Mouse (Mus musculus) forebrain, embryonic 13.5 days (tissue): ENCODE measurements at regions not wholly inside any gene's neighbourhood (a gene's known extent, or its start where the extent isn't known, plus 50 kb on each side); places are given as distances from the start of the nearest gene placed in this dataset.

Experiments used
- ATAC-seq: fragments of 200-750 bp; cut with Nextera tagmentation; 2 replicates; pipeline ENCODE4 v1.8.0; 2017
- H3K27ac ChIP-seq: fragments of 300-500 bp; sonication (generic); 2 replicates; pipeline ENCODE4 v1.5.1; 2015; ENCODE audit warnings: inconsistent platforms, mild to moderate bottlenecking, moderate library complexity
- H3K27me3 ChIP-seq: fragments of 300-500 bp; sonication (generic); 2 replicates; pipeline ENCODE4 v1.6.1; 2015; ENCODE audit warnings: mild to moderate bottlenecking, inconsistent platforms
- H3K36me3 ChIP-seq: fragments of 300-500 bp; sonication (generic); 2 replicates; pipeline ENCODE4 v1.6.1; 2015; ENCODE audit warnings: mild to moderate bottlenecking, inconsistent platforms; ENCODE audit not compliant: poor library complexity, severe bottlenecking
- H3K4me1 ChIP-seq: fragments of 300-500 bp; sonication (generic); 2 replicates; pipeline ENCODE4 v1.6.1; 2015; ENCODE audit warnings: inconsistent platforms
- H3K4me2 ChIP-seq: fragments of 300-500 bp; sonication (generic); 2 replicates; pipeline ENCODE4 v1.6.1; 2015; ENCODE audit warnings: inconsistent platforms, mild to moderate bottlenecking, moderate library complexity
- H3K4me3 ChIP-seq: fragments of 300-500 bp; sonication (generic); 2 replicates; pipeline ENCODE4 v1.5.1; 2015; ENCODE audit warnings: mild to moderate bottlenecking, inconsistent platforms
- H3K9ac ChIP-seq: fragments of 300-500 bp; sonication (generic); 2 replicates; pipeline ENCODE4 v1.6.1; 2015; ENCODE audit warnings: mild to moderate bottlenecking, inconsistent platforms
- H3K9me3 ChIP-seq: fragments of 300-500 bp; sonication (generic); replicated peaks from 2 replicates; pipeline ENCODE4 v1.6.1; 2016; ENCODE audit warnings: inconsistent platforms
- WGBS: fragments of 180-500 bp; shearing (Covaris S2); methylation state at CpG from one replicate; pipeline ENCODE4 v1.1.7; 2015; 5-methylcytosine and 5-hydroxymethylcytosine counted together

DNA sequence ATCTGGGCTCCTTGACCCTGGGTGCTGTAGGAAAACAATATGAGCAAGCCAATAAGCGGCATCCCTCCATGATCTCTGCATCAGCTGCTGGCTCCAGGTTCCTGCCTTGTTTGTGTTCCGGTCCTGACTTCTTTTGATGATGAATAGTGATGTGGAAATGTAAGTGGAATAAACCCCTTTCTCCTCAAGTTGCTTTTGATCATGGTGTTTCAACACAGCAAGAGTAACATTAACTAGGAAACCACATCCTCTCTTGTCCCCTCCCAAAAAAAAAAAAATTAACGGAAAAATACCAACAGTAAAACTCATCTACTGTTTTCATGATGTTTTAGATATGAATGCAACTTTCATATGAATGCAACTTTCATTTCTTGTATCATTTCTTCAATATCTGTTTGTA is 1024.6 kb upstream of the Sel1l start:
- no peak overlapping the region for H3K27ac ChIP-seq
- H3K4me1 ChIP-seq = no peaks in the 10 kb centered on the region
- no peak overlapping the region for H3K9ac ChIP-seq
- H3K36me3 ChIP-seq = no peaks in the 10 kb centered on the region
- H3K9me3 ChIP-seq = no peaks in the 10 kb centered on the region
- no peak overlapping the region for H3K4me3 ChIP-seq
- no peak for ATAC-seq
- H3K27me3 ChIP-seq = no peaks in the 10 kb centered on the region
- 89% methylated on average over 3 of the region's 3 CpGs for WGBS
- no peak overlapping the region for H3K4me2 ChIP-seq

GRCm38 (mm10) chr12:92869336-92869735 is 1020.4 kb upstream of the Sel1l start:
- Histone ChIP-seq H3K27ac (no peak overlapping the region), H3K27me3 (no peaks in the 10 kb centered on the region), H3K4me3 (no peak overlapping the region), H3K4me2 (no peak overlapping the region), H3K36me3 (no peaks in the 10 kb centered on the region), H3K9me3 (no peaks in the 10 kb centered on the region), H3K9ac (no peak overlapping the region), H3K4me1 (no peaks in the 10 kb centered on the region)
- ATAC-seq = no peak
- 80% methylated on average over 3 of the region's 3 CpGs for WGBS

GRCm38 (mm10) chr12:92823090-92823786 is 974.3 kb upstream of the Sel1l start:
- Histone ChIP-seq H3K27ac (no peak overlapping the region), H3K36me3 (no peaks in the 10 kb centered on the region), H3K4me1 (no peaks in the 10 kb centered on the region), H3K4me2 (no peak overlapping the region), H3K9ac (no peak overlapping the region), H3K4me3 (no peak overlapping the region), H3K27me3 (no peaks in the 10 kb centered on the region), H3K9me3 (no peaks in the 10 kb centered on the region)
- no peak for ATAC-seq
- 89% methylated on average over 10 of the region's 10 CpGs for WGBS

- Histone ChIP-seq H3K9ac (no peak overlapping the region), H3K36me3 (no peaks in the 10 kb centered on the region), H3K27me3 (no peaks in the 10 kb centered on the region), H3K4me2 (no peak overlapping the region), H3K4me3 (no peak overlapping the region), H3K4me1 (no peaks in the 10 kb centered on the region), H3K27ac (no peak overlapping the region), H3K9me3 (no peaks in the 10 kb centered on the region)
- ATAC-seq = no peak
- 86% methylated on average over 3 of the region's 3 CpGs for WGBS
Observed at GRCm38 (mm10) chr12:92818610-92819009, 969.7 kb upstream of the Sel1l start.

DNA sequence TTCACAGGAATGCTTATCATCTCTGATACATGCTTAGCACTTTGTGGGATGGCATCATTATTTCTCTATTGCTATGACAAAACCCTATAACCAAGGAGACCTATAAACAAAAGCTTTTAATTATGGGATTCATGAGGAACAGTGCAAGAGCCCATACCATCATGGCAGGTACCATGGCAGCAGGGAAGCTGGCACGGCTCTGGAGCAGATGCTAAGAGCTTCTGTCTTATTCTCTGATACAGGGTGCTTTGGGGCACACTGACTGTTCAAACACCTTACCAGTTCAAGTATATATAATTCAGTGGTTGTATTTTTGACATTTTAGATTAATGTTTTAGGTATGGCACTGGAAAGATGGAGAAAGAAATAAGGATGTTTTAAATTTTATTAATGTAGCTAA is 952.2 kb upstream of the Sel1l start:
- no peak for ATAC-seq
- WGBS = 87% methylated on average over 1 of the region's 1 CpGs

DNA sequence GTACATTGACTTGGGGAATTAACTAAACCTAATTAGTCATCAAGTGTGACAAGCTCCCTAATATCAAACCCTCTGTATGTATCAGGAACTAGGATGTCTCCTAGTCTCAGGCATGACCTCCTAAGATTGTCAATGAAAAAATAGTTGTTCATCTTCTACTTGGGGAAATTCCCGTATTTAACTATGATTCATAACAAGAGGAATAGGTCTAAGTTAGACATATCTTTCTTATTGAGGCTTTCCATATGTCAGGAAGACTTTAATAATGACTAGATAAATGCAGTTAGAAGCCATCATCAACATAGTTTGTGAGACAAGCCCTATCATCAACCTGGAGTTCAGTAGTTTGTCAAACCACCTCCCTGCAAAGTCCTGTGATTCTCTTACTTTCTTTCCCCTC is 934.4 kb upstream of the Sel1l start:
- Histone ChIP-seq H3K9ac (no peak overlapping the region), H3K27ac (no peak overlapping the region), H3K4me2 (no peak overlapping the region), H3K4me3 (no peak overlapping the region), H3K27me3 (no peaks in the 10 kb centered on the region), H3K36me3 (no peaks in the 10 kb centered on the region), H3K4me1 (no peaks in the 10 kb centered on the region), H3K9me3 (no peaks in the 10 kb centered on the region)
- ATAC-seq = no peak
- 91% methylated on average over 1 of the region's 1 CpGs for WGBS

More for the DNA sequence above, 952.2 kb upstream of the Sel1l start:
- Histone ChIP-seq H3K36me3 (no peaks in the 10 kb centered on the region), H3K4me2 (no peak overlapping the region), H3K4me3 (no peak overlapping the region), H3K27me3 (no peaks in the 10 kb centered on the region), H3K9me3 (no peaks in the 10 kb centered on the region), H3K4me1 (no peaks in the 10 kb centered on the region), H3K27ac (no peak overlapping the region), H3K9ac (no peak overlapping the region)

DNA sequence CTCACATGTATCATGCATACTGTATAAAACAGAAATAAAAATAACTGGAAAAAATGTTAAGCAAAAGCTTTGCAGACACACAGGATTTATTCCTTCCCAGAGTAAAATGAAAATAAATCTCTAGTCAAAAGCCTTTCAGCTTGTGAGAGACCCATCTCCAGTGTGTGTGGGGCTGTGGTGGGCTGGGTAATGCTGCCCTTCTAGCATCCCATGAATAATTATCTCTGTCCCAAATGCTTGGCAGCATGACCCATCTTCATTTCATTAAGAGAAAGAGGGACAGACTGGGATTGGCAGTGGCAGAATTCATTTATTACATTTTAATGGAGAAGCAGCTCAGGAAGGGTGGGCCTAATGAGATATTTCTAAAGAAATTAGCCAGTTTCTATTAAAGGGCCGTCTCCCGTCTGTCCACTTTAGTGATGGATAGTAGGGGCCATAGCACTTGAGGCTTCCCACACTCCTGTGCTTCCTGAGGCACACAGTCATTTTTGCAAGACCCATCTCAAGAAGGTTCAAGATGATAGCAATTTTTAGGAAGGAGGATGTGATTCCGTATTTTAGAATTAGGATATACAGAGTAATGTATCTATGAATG is 930.8 kb upstream of the Sel1l start:
- Histone ChIP-seq H3K36me3 (no peaks in the 10 kb centered on the region), H3K9ac (no peak overlapping the region), H3K4me3 (no peak overlapping the region), H3K9me3 (no peaks in the 10 kb centered on the region), H3K27ac (no peak overlapping the region), H3K4me1 (no peaks in the 10 kb centered on the region), H3K4me2 (no peak overlapping the region), H3K27me3 (no peaks in the 10 kb centered on the region)
- ATAC-seq = no peak
- WGBS = 85% methylated on average over 3 of the region's 3 CpGs

GRCm38 (mm10) chr12:92775668-92776067 is 926.7 kb upstream of the Sel1l start:
- WGBS = 70% methylated on average over 5 of the region's 5 CpGs
- 0 out of 2 replicates have a peak, but pooled peaks have one; percentile 43 for ATAC-seq
- no peaks in the 10 kb centered on the region for H3K4me1 ChIP-seq
- no peak overlapping the region for H3K27ac ChIP-seq
- no peaks in the 10 kb centered on the region for H3K27me3 ChIP-seq
- no peak overlapping the region for H3K4me2 ChIP-seq
- no peak overlapping the region for H3K9ac ChIP-seq
- peaks cover 5% of the 10 kb centered on the region; the same call in 1 of the 2 replicates for H3K9me3 ChIP-seq
- H3K36me3 ChIP-seq = no peaks in the 10 kb centered on the region
- H3K4me3 ChIP-seq = no peak overlapping the region

DNA sequence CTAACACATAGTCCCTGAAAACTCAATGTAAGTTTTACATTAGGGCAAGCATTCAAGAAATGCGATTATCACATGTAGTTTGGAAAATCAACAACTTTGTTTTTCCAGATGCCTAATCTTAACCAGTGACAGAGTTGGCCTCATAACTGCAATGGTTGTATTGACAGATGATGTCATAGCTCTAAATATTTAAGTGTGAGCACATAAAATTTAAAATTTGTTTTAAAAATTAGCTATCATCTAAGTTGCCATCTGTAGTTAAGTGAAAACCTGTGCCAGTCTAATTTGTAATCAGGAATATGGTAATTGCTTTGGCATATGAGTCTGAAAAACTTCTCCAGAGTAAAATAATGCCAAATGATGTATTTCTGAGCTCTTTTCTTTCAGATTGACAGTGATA is 899.6 kb upstream of the Sel1l start:
- Histone ChIP-seq H3K27ac (no peak overlapping the region), H3K27me3 (no peaks in the 10 kb centered on the region), H3K36me3 (no peaks in the 10 kb centered on the region), H3K9ac (no peak overlapping the region), H3K4me3 (no peak overlapping the region), H3K4me2 (no peak overlapping the region), H3K4me1 (no peaks in the 10 kb centered on the region), H3K9me3 (no peaks in the 10 kb centered on the region)
- ATAC-seq = peak; percentile 68; the same call in 1 of the 2 replicates
- WGBS = 88% methylated on average over 1 of the region's 1 CpGs

DNA sequence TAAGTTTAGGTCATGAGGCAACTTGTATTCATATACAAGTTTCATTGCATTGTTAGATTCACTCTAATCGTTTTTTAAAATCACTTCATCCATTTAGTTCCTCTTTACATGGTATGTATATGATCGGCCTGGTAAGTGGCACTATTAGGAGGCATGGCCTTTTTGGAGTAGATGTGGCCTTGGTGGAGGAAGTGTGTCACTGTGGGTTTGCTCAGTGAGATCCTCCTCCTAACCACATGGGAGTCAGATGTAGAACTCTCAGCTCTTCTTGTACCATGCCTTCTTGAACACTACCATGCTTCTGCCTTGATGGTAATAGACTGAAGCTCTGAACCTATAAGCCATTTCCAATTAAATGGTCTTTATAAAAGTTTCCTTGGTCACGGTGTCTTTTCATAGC is 891.9 kb upstream of the Sel1l start:
- WGBS = 86% methylated on average over 3 of the region's 3 CpGs
- H3K4me3 ChIP-seq = no peak overlapping the region
- H3K9me3 ChIP-seq = no peaks in the 10 kb centered on the region
- H3K4me1 ChIP-seq = no peaks in the 10 kb centered on the region
- no peak overlapping the region for H3K27ac ChIP-seq
- no peak overlapping the region for H3K9ac ChIP-seq
- no peaks in the 10 kb centered on the region for H3K27me3 ChIP-seq
- H3K4me2 ChIP-seq = no peak overlapping the region
- ATAC-seq = no peak
- H3K36me3 ChIP-seq = no peaks in the 10 kb centered on the region

DNA sequence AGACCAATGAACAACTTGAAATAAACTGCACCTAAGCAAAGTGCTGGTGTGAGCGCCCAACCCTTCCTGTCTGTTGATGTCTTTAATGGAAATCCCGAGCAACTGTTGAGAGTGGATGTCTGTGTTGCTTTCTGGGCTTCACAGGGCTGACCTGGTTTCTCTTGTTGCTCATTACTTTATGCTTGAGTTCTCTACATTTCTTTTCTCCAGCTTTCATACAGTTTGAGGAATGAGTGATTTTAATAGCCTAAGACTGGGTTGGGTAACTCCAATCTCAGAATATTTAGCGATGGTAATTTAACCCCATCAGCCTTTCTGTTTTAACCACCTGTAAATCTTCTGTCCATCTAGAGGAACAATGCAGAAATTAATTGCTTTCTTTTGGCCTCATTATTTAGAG is 890.2 kb upstream of the Sel1l start:
- H3K36me3 ChIP-seq = no peaks in the 10 kb centered on the region
- H3K4me3 ChIP-seq = no peak overlapping the region
- no peak for ATAC-seq
- H3K27me3 ChIP-seq = no peaks in the 10 kb centered on the region
- H3K4me2 ChIP-seq = no peak overlapping the region
- no peak overlapping the region for H3K9ac ChIP-seq
- no peaks in the 10 kb centered on the region for H3K4me1 ChIP-seq
- no peak overlapping the region for H3K27ac ChIP-seq
- WGBS = 85% methylated on average over 3 of the region's 3 CpGs
- no peaks in the 10 kb centered on the region for H3K9me3 ChIP-seq

GRCm38 (mm10) chr12:92737623-92738370 is 888.8 kb upstream of the Sel1l start:
- no peaks in the 10 kb centered on the region for H3K27me3 ChIP-seq
- no peaks in the 10 kb centered on the region for H3K4me1 ChIP-seq
- no peak overlapping the region for H3K4me3 ChIP-seq
- no peak overlapping the region for H3K4me2 ChIP-seq
- 81% methylated on average over 12 of the region's 12 CpGs for WGBS
- H3K36me3 ChIP-seq = no peaks in the 10 kb centered on the region
- no peak overlapping the region for H3K9ac ChIP-seq
- no peak for ATAC-seq
- H3K9me3 ChIP-seq = no peaks in the 10 kb centered on the region
- H3K27ac ChIP-seq = no peak overlapping the region
